Mouse (Mus musculus): Measurements from ENCODE around the gene 4930438A08Rik.

DNA sequence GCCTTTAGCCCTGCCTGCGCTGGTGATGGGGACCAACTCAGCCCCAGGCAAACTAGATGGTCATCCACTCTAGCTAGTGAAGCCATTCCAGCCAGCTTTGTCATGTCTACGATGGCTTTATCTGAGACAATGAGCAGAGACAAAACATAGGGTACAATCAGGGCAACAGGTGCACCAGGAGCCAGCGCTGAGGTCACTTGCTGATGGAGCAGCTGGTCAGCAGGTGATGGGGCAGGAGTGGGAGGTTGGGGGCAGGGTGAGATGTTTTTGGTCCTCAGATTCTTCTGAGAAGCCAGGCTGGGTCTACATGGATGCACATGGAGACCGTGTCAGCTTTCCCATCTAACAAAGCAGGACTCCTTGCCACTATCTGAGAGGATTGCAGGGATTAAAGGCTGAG is 16.2 kb downstream of the 4930438A08Rik start:
- TF ChIP-seq CTCF (IDR thresholded peaks at IDR 0.05; ENCODE audit: extremely low read depth, insufficient read depth, insufficient read length, insufficient replicate concordance) (no peak), POLR2A (IDR thresholded peaks at IDR 0.05; ENCODE audit: low read depth, low read length) (no peak)
